Mouse (Mus musculus) MEL-GATA-1-ER (cell line): ENCODE measurements around the gene Pgap1.

Source experiments
- DNase-seq: peaks from one replicate; pipeline ENCODE4 v3.0.0-alpha.2; 2012; ENCODE audit warnings: low read depth; ENCODE audit errors: extremely low read depth

Pgap1 gene

DNA sequence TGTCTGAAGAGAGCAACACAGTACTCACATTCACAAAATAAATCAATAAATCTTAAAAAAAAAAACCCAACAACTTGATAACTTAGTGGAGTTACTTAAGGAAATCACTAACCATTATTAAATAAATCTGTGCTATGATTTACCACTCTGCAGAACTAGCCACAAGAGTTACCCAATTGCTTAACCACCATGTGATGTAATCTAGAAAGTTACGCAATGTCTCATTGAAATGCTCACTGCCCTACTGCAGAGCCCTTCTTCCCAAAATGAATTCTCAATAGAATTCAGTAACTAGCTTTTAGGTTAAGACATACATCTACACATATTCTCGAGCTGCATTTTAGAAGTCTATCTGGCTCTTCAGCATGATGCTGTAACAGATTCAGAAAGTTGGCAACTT, 33.8 kb downstream of the Pgap1 start:
- DNase-seq: no peak

DNA sequence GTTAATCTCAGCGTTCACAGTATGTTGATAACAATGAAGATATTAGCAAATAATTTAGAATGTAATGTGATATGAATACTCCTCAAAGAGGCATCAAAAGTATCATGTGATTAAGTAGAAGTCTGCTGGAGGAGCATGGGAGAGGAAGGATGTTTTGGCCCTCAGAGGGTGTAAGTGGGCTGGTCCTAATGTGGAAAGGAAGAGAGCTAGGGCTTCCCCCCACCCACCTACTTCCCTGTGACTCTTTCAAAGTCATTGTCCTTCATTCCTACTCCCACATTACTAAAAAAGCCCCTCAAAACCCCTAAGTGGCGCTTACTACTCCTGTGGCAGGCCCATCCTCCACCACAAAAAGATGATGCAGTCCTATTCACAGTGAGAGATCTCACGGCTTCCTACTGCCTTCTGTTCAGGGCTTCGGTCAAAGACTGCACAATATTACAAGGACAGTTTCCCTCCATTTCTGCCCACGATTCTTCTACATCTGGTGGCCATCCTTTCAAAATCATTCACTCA, 37.4 kb downstream of the Pgap1 start:
- no peak for DNase-seq

DNA sequence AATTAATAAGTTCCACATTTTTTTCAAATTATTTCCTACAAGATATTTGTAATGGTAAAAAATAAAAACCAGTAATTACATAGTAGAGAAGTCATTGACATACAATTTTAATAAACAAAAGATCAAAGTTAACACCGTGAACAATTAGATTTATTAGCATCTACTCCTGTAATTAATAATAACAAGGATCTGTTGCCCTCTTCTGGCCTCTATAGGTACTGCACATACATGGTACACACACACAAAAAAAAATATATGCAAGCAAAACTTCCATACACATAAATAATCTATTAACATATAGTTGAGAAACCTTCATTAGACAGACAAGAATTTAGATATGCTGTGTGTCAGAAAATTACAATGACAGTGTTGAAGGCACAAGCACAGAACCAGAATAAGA, 43.6 kb downstream of the Pgap1 start:
- peak; percentile 32 for DNase-seq

DNA sequence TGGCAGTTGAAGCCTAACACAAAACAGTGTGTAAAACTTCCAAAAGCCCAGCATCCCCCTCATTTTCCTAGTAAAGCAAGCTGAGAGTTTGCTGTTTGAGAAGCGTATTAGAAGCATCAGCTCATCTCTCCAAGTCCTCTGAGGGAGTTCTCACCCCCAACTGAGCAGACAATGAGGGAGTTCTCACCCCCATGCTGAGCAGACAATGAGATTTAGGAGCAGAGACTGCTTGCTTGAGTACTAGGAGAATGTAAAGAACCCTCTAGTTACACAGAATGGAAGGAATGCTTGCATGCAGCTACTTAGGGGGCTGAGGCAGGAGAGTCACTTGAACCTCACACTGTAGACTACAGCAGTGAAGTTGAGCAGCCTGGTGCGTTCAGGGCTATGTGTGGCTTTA, 59.0 kb downstream of the Pgap1 start:
- DNase-seq: no peak

DNA sequence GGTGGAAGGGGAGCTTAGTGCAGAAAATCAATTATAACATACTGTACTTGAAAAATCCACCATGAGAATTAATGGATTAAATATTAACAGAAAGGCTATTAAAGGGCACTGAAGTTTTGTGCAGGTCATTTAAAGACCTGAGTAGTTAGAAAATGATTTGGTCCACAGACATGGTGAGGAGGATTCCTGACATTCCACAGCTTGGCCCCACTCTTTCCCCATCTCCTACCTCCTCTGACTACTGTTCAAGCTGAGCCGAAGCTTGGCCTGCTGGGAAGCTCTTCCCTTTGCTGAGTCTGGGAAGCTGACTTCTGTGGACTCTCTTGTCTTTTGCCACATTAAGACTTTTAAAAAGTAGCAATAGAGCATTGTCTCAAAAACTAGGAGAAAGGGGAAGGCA, 61.2 kb downstream of the Pgap1 start:
- DNase-seq: no peak

DNA sequence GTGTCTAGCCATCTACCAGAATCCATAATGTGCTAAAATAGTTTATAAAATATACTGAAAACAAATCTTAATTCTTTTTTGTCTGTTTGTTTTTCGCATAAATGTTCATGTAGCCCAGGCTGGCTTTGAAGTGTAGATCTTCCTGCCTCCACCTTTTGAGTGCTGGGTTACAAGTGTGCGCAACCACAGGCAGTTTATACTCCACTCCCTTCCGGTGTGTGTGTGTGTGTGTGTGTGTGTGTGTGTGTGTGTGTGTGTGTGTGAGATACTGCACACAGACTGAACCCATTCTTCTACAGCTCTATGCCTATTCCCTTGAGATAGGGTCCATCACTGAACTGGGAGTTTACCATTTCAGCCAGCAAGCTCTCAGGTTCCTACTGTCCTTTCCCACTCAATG, 64.0 kb downstream of the Pgap1 start:
- no peak for DNase-seq

DNA sequence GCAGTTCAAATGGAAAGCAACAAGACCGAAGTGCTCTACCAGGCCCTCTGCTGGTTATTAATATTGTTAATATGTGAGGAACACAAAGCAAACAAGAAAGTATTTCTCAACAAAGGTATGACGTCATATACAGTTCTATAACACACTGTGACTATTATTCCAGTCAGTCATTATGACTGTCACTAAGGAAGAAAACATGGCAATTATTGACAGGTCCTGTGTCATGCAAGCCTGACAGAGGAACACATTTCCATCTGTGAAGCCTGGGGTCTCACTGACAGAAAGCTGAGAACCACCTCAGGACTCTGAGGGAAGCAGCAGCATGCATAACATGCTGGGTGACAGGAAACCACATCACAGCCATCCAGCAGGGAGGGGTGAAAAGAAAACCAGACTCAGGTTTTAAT, 65.0 kb downstream of the Pgap1 start:
- no peak for DNase-seq

DNA sequence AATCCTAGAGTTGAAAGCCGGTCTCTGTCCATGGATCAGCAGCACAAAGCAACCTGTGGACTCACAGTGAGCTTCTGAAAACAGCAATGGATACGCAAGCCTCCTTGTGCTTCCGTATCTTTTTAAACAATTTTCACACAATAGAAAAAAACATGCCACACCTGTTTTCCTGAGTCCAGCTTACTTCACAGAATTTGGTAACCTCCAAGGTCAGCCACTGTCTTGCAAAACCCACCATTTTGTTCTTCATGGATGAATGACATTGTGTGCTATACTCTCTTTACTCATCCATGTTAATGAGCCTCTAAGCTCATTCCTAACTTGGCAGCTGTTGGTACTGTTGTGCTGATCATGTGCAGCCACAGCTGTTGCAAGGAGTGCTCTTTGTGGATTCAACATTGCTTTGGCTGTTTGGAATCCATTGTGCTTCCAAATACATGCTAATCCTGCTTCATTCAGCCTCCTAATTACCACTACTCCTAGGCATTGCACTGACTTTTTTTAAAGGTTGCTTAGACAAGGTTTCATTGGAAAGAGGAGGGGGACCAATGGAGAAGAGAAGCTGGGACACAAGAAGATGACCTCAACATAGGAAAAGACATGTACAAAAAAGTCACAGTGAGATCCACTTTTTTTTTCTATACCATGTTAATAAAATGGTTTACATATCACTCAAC, 72.6 kb downstream of the Pgap1 start:
- no peak for DNase-seq

DNA sequence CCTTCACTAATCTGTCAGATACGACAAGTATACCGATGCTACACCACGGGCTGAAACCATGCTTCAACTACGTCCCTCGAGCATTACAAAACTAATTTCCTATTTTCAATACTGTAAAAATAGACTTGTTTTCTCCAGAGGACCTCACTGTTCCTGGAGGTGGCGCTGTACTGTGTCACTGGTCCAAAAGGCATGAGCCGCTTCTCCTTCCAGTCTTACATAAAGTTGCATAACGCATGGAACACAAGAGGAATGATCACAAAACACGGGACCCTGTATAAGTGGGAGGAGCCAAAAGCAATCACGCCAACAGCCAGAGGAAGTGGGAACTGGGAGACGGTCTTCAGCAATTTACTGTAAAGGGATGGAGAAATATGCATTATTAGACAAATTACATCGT, 77.0 kb downstream of the Pgap1 start:
- no peak for DNase-seq

DNA sequence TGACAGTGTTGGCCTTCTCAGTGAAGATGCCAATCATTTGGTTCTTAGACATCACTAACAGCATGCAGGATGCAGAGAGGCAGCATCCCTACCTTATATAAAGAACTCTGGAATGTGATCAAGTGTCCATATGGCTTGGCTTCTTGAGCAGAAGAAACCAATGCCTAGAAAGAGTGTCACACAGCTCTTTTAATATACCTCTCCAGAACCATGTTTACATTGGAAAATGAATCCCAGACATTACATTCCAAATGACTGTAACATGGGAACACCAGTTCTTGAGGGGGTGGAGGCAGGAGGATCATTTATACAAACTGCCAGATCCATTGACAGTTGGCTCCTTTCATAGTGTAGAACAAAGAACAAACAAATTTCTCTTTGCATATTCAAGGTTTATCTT, 88.8 kb downstream of the Pgap1 start:
- DNase-seq: no peak

DNA sequence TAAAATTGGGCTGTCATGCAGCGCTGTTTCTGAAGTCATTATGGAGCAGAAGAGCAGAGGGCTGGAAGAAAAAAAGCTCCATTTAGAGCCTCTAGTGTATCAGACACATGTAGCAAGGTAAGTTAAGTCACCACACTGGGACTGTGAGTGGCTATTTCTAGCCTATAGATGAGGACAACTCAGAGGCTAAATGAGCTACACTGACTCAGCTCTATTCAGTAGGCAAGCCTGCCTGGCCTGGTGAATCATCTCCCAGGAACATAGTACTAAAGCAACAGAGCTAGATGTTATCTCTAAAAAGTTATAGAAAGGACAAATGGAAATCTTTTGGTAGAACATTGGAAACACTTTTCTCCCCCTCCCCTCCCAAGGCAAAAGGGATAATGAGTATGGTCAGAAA, 90.1 kb downstream of the Pgap1 start:
- DNase-seq: no peak

DNA sequence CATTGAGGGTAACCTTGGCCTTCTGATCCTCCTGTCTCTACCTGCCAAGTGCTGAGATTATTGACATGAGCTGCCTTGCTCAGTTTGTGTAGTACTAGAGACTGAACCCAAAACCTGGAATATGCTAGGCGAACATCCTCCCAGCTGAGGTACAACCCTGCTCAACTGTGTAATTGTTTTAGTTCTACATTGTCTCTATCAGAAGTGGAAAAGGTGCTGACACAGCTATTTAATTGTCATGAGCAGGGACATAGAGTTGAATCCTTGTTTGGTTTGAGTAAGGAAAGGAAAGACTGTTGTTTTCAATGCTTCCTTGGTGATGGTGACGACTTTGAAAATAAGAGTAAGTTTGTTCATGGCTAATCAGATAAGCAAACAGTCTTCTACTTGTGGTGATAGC, 105.4 kb downstream of the Pgap1 start:
- DNase-seq: no peak

DNA sequence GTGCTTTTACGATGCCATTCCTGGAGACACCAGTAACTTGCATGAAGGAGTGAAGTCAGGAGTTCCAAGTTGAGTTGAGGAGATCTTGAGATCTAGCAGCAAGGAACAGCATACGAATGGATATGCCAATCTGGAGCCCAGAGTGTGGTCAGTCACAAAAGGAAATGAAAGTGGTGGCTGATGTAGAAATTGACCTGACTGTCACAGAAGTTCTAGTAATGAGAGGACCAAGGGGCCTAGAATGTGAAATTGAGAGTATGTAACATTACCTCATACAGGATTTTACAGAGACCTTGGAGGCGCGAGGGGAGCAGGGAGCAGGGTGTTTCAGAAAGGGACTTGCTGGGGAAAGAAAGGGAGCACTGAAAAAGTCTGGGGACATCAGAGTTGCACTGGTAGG, 108.7 kb downstream of the Pgap1 start:
- DNase-seq: no peak

DNA sequence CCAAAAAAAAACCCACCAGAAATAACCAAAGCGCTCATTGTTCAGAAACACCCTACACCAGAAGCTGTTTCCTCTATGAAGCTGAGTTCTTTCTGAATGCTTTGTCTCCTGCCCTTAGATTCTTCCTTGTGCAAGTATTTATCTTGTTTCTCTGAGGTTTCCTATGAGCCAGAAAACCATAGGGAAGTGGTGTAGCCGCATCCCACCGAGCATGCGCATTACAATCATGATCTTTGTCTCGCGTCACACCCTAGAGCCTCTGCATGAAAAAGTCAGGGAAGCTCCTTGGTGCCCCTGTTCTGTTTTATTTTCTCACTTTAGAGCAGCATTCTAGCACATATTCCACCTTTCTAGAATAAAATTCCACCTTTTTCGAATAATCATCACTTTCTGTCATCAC, 113.8 kb downstream of the Pgap1 start:
- no peak for DNase-seq

DNA sequence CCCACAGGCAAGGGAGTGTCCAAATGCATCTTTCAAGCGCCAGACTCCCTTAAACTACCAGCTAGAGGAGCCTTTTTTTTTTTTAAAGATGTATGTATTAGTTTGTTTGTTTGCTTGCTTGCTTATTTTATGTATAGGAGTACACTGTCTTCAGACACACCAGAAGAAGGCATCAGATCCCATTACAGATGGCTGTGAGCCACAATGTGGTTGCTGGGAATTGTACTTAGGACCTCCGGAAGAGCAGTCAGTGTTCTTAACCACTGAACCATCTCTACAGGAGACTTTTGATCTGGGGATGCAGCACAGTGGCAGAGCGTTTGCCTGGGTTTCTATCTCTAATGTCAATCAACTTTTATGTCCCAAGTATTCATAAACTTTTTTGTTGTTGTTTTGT, 118.4 kb downstream of the Pgap1 start:
- no peak for DNase-seq

DNA sequence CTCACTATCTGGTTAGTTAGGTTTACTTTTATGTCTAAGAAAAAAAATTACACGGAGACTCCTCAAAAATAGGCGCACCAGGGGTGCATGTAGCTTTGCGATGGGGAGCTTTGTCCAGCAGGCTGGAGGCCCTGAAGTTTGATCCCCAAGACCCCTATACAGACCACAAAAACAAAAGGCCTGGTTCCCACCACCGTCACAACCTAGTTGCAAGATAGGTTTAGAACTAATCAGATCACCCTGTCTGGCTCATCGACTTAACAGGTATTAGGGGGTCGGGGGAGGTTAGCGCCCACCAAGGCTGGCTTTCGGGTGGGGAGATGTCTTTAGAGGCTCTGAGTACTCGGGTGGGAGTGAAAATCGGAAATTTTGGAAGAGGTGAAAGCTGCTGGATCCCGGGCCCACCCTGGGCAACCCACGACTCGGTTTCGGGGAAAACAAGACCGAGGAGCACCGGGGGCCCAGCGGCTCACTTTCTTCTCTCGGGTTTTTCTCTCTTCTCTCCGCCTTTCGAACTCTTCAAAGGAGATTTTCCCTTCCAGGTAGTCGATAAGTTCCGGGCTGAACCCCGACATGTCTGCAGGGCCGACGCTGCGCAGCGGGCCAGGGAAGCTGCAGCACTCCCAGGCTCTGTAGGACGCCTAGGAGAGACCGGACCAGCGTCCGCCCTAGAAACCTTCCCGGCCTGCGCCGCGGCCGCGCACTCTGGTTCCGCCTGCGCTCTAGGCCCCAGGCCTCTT, 119.0 kb downstream of the Pgap1 start, which contains the start of gene Gtf3c3:
Gene Gtf3c3 (minus strand): TSS at position 632 of the 740 bp plus-strand sequence.
- peak; percentile 77 for DNase-seq
